Mouse (Mus musculus): ENCODE measurements around the gene Eogt. TPM values are rescaled to one million over a fixed set of nuclear protein-coding genes. Genes with fewer than 3 reads are reported as not detected.

The Eogt gene
- polyA plus RNA-seq, 1 experiment = 28.2 TPM

- Histone ChIP-seq H3K36me3 (ENCODE audit: control insufficient read depth, insufficient read depth, low read length, poor library complexity, severe bottlenecking) (no peaks in the 10 kb centered on the region), H3K4me3 (ENCODE audit: low read depth, low read length) (no peak overlapping the region), H3K9me3 (replicated peaks; ENCODE audit: control insufficient read depth, insufficient read depth, low read length, poor library complexity, severe bottlenecking) (no peaks in the 10 kb centered on the region), H3K9ac (ENCODE audit: low read depth, poor library complexity, severe bottlenecking) (no peak overlapping the region), H3K27ac (ENCODE audit: insufficient read depth, low read length) (peak overlapping the region; percentile 96), H3K4me1 (ENCODE audit: control insufficient read depth, insufficient read depth, low read length) (peaks cover 7% of the 10 kb centered on the region), H3K27me3 (ENCODE audit: control insufficient read depth, insufficient read depth, low read length, poor library complexity, severe bottlenecking) (no peaks in the 10 kb centered on the region)
- TF ChIP-seq POLR2A (IDR thresholded peaks at IDR 0.05; ENCODE audit: insufficient read depth, low read length) (no peak), EP300 (IDR thresholded peaks at IDR 0.05; ENCODE audit: insufficient read depth, low read depth, low read length) (peak; percentile 100)
Observed at GRCm38 (mm10) chr6:97101958-97102702, 46.9 kb downstream of the Eogt start.

- H3K9ac ChIP-seq (ENCODE audit: low read depth, poor library complexity, severe bottlenecking) = no peak overlapping the region
- no peaks in the 10 kb centered on the region for H3K36me3 ChIP-seq (ENCODE audit: control insufficient read depth, insufficient read depth, low read length, poor library complexity, severe bottlenecking)
- H3K27me3 ChIP-seq (ENCODE audit: control insufficient read depth, insufficient read depth, low read length, poor library complexity, severe bottlenecking) = no peaks in the 10 kb centered on the region
- peak overlapping the region; percentile 7; the same call in 1 of the 2 replicates for H3K4me3 ChIP-seq (ENCODE audit: low read depth, low read length)
- H3K27ac ChIP-seq (ENCODE audit: insufficient read depth, low read length) = peak overlapping the region; percentile 96
- peaks cover 7% of the 10 kb centered on the region for H3K4me1 ChIP-seq (ENCODE audit: control insufficient read depth, insufficient read depth, low read length)
- TF ChIP-seq CTCF (IDR thresholded peaks at IDR 0.05; ENCODE audit: low read depth, low read length) (no peak), POLR2A (IDR thresholded peaks at IDR 0.05; ENCODE audit: insufficient read depth, low read length) (no peak), EP300 (IDR thresholded peaks at IDR 0.05; ENCODE audit: insufficient read depth, low read depth, low read length) (peak; percentile 88)
- no peaks in the 10 kb centered on the region for H3K9me3 ChIP-seq (replicated peaks; ENCODE audit: control insufficient read depth, insufficient read depth, low read length, poor library complexity, severe bottlenecking)
Observed at GRCm38 (mm10) chr6:97101190-97101957, 47.6 kb downstream of the Eogt start.

- Histone ChIP-seq H3K27ac (ENCODE audit: insufficient read depth, low read length) (no peak overlapping the region), H3K27me3 (ENCODE audit: control insufficient read depth, insufficient read depth, low read length, poor library complexity, severe bottlenecking) (no peaks in the 10 kb centered on the region), H3K9me3 (replicated peaks; ENCODE audit: control insufficient read depth, insufficient read depth, low read length, poor library complexity, severe bottlenecking) (peaks cover 3% of the 10 kb centered on the region; the same call in 1 of the 2 replicates), H3K36me3 (ENCODE audit: control insufficient read depth, insufficient read depth, low read length, poor library complexity, severe bottlenecking) (no peaks in the 10 kb centered on the region), H3K9ac (ENCODE audit: low read depth, poor library complexity, severe bottlenecking) (no peak overlapping the region), H3K4me3 (ENCODE audit: low read depth, low read length) (no peak overlapping the region), H3K4me1 (ENCODE audit: control insufficient read depth, insufficient read depth, low read length) (peaks cover 3% of the 10 kb centered on the region)
- TF ChIP-seq CTCF (IDR thresholded peaks at IDR 0.05; ENCODE audit: low read depth, low read length) (no peak), EP300 (IDR thresholded peaks at IDR 0.05; ENCODE audit: insufficient read depth, low read depth, low read length) (no peak), POLR2A (IDR thresholded peaks at IDR 0.05; ENCODE audit: insufficient read depth, low read length) (no peak)
Observed at GRCm38 (mm10) chr6:97082336-97082735, 66.6 kb downstream of the Eogt start.

GRCm38 (mm10) chr6:97080016-97080415, 69.0 kb downstream of the Eogt start:
- Histone ChIP-seq H3K27ac (ENCODE audit: insufficient read depth, low read length) (no peak overlapping the region), H3K4me3 (ENCODE audit: low read depth, low read length) (no peak overlapping the region), H3K36me3 (ENCODE audit: control insufficient read depth, insufficient read depth, low read length, poor library complexity, severe bottlenecking) (no peaks in the 10 kb centered on the region), H3K27me3 (ENCODE audit: control insufficient read depth, insufficient read depth, low read length, poor library complexity, severe bottlenecking) (no peaks in the 10 kb centered on the region), H3K4me1 (ENCODE audit: control insufficient read depth, insufficient read depth, low read length) (peaks cover 3% of the 10 kb centered on the region), H3K9me3 (replicated peaks; ENCODE audit: control insufficient read depth, insufficient read depth, low read length, poor library complexity, severe bottlenecking) (peaks cover 3% of the 10 kb centered on the region; the same call in 1 of the 2 replicates), H3K9ac (ENCODE audit: low read depth, poor library complexity, severe bottlenecking) (no peak overlapping the region)
- TF ChIP-seq CTCF (IDR thresholded peaks at IDR 0.05; ENCODE audit: low read depth, low read length) (no peak), EP300 (IDR thresholded peaks at IDR 0.05; ENCODE audit: insufficient read depth, low read depth, low read length) (no peak), POLR2A (IDR thresholded peaks at IDR 0.05; ENCODE audit: insufficient read depth, low read length) (no peak)

GRCm38 (mm10) chr6:97060074-97060681, 88.8 kb downstream of the Eogt start, which contains the start of gene Fam19a4:
Gene Fam19a4, minus strand, starts transcription at chr6:97060413.
- peak within 1 kb of the TSS; percentile 70 for H3K4me3 ChIP-seq (ENCODE audit: low read depth, low read length)
- peaks cover 3% of the 10 kb centered on the region for H3K4me1 ChIP-seq (ENCODE audit: control insufficient read depth, insufficient read depth, low read length)
- no peaks in the 10 kb centered on the region for H3K36me3 ChIP-seq (ENCODE audit: control insufficient read depth, insufficient read depth, low read length, poor library complexity, severe bottlenecking)
- peak within 1 kb of the TSS; percentile 8 for H3K9ac ChIP-seq (ENCODE audit: low read depth, poor library complexity, severe bottlenecking)
- TF ChIP-seq CTCF (IDR thresholded peaks at IDR 0.05; ENCODE audit: low read depth, low read length) (peak; percentile 51), POLR2A (IDR thresholded peaks at IDR 0.05; ENCODE audit: insufficient read depth, low read length) (no peak)
- H3K9me3 ChIP-seq (replicated peaks; ENCODE audit: control insufficient read depth, insufficient read depth, low read length, poor library complexity, severe bottlenecking) = no peaks in the 10 kb centered on the region
- H3K27ac ChIP-seq (ENCODE audit: insufficient read depth, low read length) = no peak within 1 kb of the TSS
- no peaks in the 10 kb centered on the region for H3K27me3 ChIP-seq (ENCODE audit: control insufficient read depth, insufficient read depth, low read length, poor library complexity, severe bottlenecking)

Other genes starting within 250 kb of the Eogt start
- gene Fam19a4, start 88.8 kb downstream of the Eogt start, polyA plus RNA-seq (2011; ENCODE audit: insufficient read depth, insufficient read length, low read depth, missing spikeins) = 0.35 TPM in 1 of 2 replicates, not detected in the other
- gene Tmf1, start 29.9 kb upstream of the Eogt start, polyA plus RNA-seq (2011; ENCODE audit: insufficient read depth, insufficient read length, low read depth, missing spikeins) = 39.0 and 52.4 TPM in 2 replicates
- gene Uba3, start 56.5 kb upstream of the Eogt start, polyA plus RNA-seq (2011; ENCODE audit: insufficient read depth, insufficient read length, low read depth, missing spikeins) = 125 and 136 TPM in 2 replicates
- gene Arl6ip5, start 61.5 kb upstream of the Eogt start, polyA plus RNA-seq (2011; ENCODE audit: insufficient read depth, insufficient read length, low read depth, missing spikeins) = 51.2 and 58.0 TPM in 2 replicates
- not detected in 2 replicates for gene Lmod3, start 103.6 kb upstream of the Eogt start, polyA plus RNA-seq (2011; ENCODE audit: insufficient read depth, insufficient read length, low read depth, missing spikeins)

Measured in ES-Bruce4 (cell line).